Mouse (Mus musculus): ENCODE measurements around the gene Shoc2. TPM values are rescaled to one million over a fixed set of nuclear protein-coding genes. Genes with fewer than 3 reads are reported as not detected.

Shoc2 gene
- polyA plus RNA-seq, 1 experiment from 2014 or later: 58.8 TPM

DNA sequence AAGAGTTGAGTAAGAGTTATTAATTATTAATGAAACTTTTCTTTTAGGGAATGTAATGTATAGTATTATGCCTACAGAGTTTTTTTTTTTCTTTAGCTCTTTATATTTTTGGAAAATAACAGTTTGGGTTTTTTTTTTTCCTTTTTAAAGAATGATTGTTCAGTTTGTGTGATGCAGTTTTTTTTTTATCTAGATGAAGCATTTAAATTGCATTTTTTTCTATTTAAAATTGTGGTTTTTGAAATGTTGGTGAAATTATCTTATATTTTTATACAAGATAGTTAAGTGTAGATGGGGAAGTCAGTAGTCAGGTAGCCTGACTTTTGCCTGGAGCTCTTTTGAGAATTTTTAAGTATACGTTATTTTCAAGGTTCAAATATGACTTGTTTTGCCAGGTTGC is 17.4 kb upstream of the Shoc2 start:
- no peak overlapping the region for H3K9ac ChIP-seq (replicated peaks; ENCODE audit: low read depth, low read length)
- no peak overlapping the region for H3K4me2 ChIP-seq (ENCODE audit: low read length)
- H3K27me3 ChIP-seq (replicated peaks; ENCODE audit: control insufficient read depth, insufficient read depth, low read length): no peaks in the 10 kb centered on the region
- H3K9me3 ChIP-seq (ENCODE audit: control insufficient read depth, low read length): no peaks in the 10 kb centered on the region
- no peaks in the 10 kb centered on the region for H3K4me1 ChIP-seq (replicated peaks; ENCODE audit: control insufficient read depth, insufficient read depth, low read length)
- WGBS: 88% methylated on average over 1 of the region's 1 CpGs
- peaks cover 36% of the 10 kb centered on the region for H3K36me3 ChIP-seq (ENCODE audit: control insufficient read depth, insufficient read depth)
- H3K27ac ChIP-seq (ENCODE audit: low read length): no peak overlapping the region
- no peak overlapping the region for H3K4me3 ChIP-seq (replicated peaks; ENCODE audit: low read length)
- ATAC-seq: no peak

DNA sequence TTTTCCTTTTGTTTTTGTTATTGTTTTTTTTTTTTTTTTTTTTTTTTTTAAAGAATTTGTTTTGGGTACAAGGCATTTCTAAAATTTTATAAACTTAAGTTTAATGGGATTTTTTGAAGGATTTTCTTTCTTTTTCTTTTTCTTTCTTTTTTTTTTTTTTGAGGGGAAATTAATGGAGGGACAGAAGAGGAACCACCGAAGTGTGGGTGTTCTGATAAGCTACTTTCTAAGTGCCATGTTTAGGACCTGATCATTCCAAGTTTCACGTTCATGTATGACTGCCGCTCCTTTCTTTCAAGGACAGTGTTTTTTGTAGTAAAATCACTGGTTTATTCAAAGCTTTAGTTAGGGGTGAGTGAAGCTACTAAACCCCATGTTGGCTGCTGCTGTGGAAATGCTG is 14.9 kb upstream of the Shoc2 start:
- Histone ChIP-seq H3K27ac (ENCODE audit: low read length) (no peak overlapping the region), H3K4me3 (replicated peaks; ENCODE audit: low read length) (no peak overlapping the region), H3K4me2 (ENCODE audit: low read length) (no peak overlapping the region), H3K27me3 (replicated peaks; ENCODE audit: control insufficient read depth, insufficient read depth, low read length) (no peaks in the 10 kb centered on the region), H3K9ac (replicated peaks; ENCODE audit: low read depth, low read length) (no peak overlapping the region), H3K4me1 (replicated peaks; ENCODE audit: control insufficient read depth, insufficient read depth, low read length) (no peaks in the 10 kb centered on the region), H3K9me3 (ENCODE audit: control insufficient read depth, low read length) (no peaks in the 10 kb centered on the region), H3K36me3 (ENCODE audit: control insufficient read depth, insufficient read depth) (peaks cover 35% of the 10 kb centered on the region)
- no peak for ATAC-seq
- 88% methylated on average over 3 of the region's 3 CpGs for WGBS

DNA sequence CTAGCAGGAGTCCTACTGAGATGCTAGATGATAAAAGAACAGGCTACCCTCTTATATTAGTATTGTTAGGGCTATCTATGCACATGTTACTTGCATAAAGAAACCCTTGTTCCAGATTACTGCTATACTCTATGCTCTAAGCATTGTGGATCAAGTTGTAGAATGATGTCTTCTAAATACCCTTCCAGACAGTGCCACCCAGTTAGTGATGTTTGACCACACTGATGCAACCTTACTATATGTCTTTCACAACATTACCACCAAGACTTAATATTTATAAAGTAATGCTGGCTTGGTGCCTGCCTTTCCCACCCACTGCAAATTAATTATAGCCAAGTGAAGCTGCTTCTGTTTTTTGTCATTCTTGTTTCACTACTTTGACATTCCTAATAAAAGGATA is 11.1 kb upstream of the Shoc2 start:
- peaks cover 26% of the 10 kb centered on the region for H3K36me3 ChIP-seq (ENCODE audit: control insufficient read depth, insufficient read depth)
- H3K9ac ChIP-seq (replicated peaks; ENCODE audit: low read depth, low read length): no peak overlapping the region
- no peak for ATAC-seq
- no peak overlapping the region for H3K4me2 ChIP-seq (ENCODE audit: low read length)
- H3K4me1 ChIP-seq (replicated peaks; ENCODE audit: control insufficient read depth, insufficient read depth, low read length): no peaks in the 10 kb centered on the region
- no peak overlapping the region for H3K4me3 ChIP-seq (replicated peaks; ENCODE audit: low read length)
- no peaks in the 10 kb centered on the region for H3K27me3 ChIP-seq (replicated peaks; ENCODE audit: control insufficient read depth, insufficient read depth, low read length)
- no peak overlapping the region for H3K27ac ChIP-seq (ENCODE audit: low read length)
- H3K9me3 ChIP-seq (ENCODE audit: control insufficient read depth, low read length): no peaks in the 10 kb centered on the region

DNA sequence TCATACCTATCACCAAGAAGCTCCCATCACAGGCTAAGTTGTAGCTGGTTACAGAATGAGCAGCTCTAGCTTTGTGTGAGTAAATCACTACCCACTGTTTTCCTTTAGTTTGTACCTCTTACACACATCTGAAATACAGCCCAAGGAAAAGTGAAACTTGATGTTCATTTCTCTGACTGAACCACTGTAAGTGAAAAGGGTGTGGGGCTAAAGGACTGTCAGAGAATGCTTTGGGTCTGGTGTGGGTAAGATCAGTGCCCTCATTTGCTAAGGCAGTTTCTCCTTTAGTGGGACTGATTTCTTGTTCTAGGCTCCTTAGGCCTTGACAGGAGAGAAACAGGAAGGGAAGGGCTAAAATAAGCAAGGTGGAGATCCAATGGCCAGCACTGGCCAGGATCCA is 10.1 kb upstream of the Shoc2 start:
- no peaks in the 10 kb centered on the region for H3K4me1 ChIP-seq (replicated peaks; ENCODE audit: control insufficient read depth, insufficient read depth, low read length)
- H3K27ac ChIP-seq (ENCODE audit: low read length): no peak overlapping the region
- H3K27me3 ChIP-seq (replicated peaks; ENCODE audit: control insufficient read depth, insufficient read depth, low read length): no peaks in the 10 kb centered on the region
- no peak overlapping the region for H3K4me3 ChIP-seq (replicated peaks; ENCODE audit: low read length)
- no peak overlapping the region for H3K4me2 ChIP-seq (ENCODE audit: low read length)
- ATAC-seq: no peak
- no peak overlapping the region for H3K9ac ChIP-seq (replicated peaks; ENCODE audit: low read depth, low read length)
- peaks cover 28% of the 10 kb centered on the region for H3K36me3 ChIP-seq (ENCODE audit: control insufficient read depth, insufficient read depth)
- no peaks in the 10 kb centered on the region for H3K9me3 ChIP-seq (ENCODE audit: control insufficient read depth, low read length)

DNA sequence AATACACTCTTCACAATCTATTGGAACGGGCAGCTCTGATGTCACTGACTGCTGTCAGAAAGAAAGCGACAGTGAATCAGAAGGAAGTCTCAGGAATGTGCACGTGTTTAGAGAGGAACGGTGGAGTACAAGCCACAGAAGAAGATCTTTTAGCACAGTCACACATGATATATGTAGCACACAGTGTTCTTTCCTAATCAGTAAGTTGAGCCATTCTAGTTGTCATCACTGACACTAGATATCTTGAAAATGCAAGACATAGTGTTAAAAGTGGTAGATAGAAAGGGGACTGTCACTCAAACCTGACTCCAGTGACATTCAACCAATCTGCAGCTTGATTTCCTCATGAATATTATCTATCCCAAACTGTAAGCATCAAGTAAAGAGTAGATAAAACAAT is 4.6 kb upstream of the Shoc2 start:
- Histone ChIP-seq H3K36me3 (ENCODE audit: control insufficient read depth, insufficient read depth) (peaks cover 13% of the 10 kb centered on the region), H3K4me1 (replicated peaks; ENCODE audit: control insufficient read depth, insufficient read depth, low read length) (peaks cover 4% of the 10 kb centered on the region), H3K4me3 (replicated peaks; ENCODE audit: low read length) (no peak overlapping the region), H3K27me3 (replicated peaks; ENCODE audit: control insufficient read depth, insufficient read depth, low read length) (no peaks in the 10 kb centered on the region), H3K9me3 (ENCODE audit: control insufficient read depth, low read length) (no peaks in the 10 kb centered on the region), H3K27ac (ENCODE audit: low read length) (no peak overlapping the region), H3K9ac (replicated peaks; ENCODE audit: low read depth, low read length) (no peak overlapping the region), H3K4me2 (ENCODE audit: low read length) (no peak overlapping the region)
- 91% methylated on average over 4 of the region's 4 CpGs for WGBS
- no peak for ATAC-seq

DNA sequence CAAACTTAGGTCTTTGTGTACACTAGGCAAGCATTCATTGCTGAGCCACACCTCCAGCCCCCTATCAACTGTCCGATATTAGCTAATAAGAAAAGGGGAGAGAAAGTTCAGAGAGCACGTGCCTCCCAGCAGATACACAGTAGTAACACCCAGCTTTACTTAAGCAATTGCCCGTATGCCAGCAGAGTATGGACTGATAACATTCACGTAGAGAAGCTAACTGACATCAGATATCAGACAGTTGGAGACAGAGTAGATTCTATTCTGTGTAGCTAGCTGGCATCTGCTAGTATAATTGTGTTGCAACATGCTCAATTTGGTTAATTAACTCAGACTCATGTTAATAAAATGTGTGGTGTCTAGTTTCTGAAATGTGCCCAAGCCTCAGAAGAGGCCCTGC is 3.0 kb upstream of the Shoc2 start:
- Histone ChIP-seq H3K36me3 (ENCODE audit: control insufficient read depth, insufficient read depth) (peaks cover 13% of the 10 kb centered on the region), H3K4me1 (replicated peaks; ENCODE audit: control insufficient read depth, insufficient read depth, low read length) (peaks cover 7% of the 10 kb centered on the region), H3K27me3 (replicated peaks; ENCODE audit: control insufficient read depth, insufficient read depth, low read length) (no peaks in the 10 kb centered on the region), H3K4me2 (ENCODE audit: low read length) (no peak overlapping the region), H3K9me3 (ENCODE audit: control insufficient read depth, low read length) (no peaks in the 10 kb centered on the region), H3K4me3 (replicated peaks; ENCODE audit: low read length) (no peak overlapping the region), H3K27ac (ENCODE audit: low read length) (no peak overlapping the region), H3K9ac (replicated peaks; ENCODE audit: low read depth, low read length) (no peak overlapping the region)
- 76% methylated on average over 4 of the region's 4 CpGs for WGBS
- no peak for ATAC-seq

DNA sequence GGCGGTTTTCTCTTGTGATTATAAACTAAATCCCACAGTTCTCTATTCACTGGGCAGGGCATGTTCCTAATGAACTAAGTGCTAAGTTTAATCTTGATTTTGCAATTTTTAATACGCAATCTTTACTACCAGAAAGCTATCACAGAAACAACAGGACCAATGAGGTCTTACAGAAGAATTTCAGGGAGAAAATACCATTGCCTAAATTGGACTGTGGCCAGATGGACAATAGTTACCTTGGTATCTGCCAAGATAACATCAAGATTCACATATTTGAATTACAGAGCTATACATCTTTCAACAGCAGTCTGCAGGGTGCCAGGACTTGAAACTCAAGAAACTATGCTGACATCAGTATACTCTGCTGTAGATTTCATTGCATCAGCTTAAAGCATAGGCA is 1.8 kb upstream of the Shoc2 start:
- Histone ChIP-seq H3K4me1 (replicated peaks; ENCODE audit: control insufficient read depth, insufficient read depth, low read length) (peaks cover 9% of the 10 kb centered on the region), H3K36me3 (ENCODE audit: control insufficient read depth, insufficient read depth) (peaks cover 13% of the 10 kb centered on the region), H3K9ac (replicated peaks; ENCODE audit: low read depth, low read length) (0 out of 2 replicates have a peak overlapping the region, but pooled peaks have one; percentile 11), H3K4me2 (ENCODE audit: low read length) (0 out of 2 replicates have a peak overlapping the region, but pooled peaks have one; percentile 11), H3K27me3 (replicated peaks; ENCODE audit: control insufficient read depth, insufficient read depth, low read length) (no peaks in the 10 kb centered on the region), H3K4me3 (replicated peaks; ENCODE audit: low read length) (no peak overlapping the region), H3K9me3 (ENCODE audit: control insufficient read depth, low read length) (no peaks in the 10 kb centered on the region), H3K27ac (ENCODE audit: low read length) (no peak overlapping the region)
- whole genome bisulfite sequencing: 97% methylated on average over 2 of the region's 2 CpGs
- ATAC-seq: no peak

DNA sequence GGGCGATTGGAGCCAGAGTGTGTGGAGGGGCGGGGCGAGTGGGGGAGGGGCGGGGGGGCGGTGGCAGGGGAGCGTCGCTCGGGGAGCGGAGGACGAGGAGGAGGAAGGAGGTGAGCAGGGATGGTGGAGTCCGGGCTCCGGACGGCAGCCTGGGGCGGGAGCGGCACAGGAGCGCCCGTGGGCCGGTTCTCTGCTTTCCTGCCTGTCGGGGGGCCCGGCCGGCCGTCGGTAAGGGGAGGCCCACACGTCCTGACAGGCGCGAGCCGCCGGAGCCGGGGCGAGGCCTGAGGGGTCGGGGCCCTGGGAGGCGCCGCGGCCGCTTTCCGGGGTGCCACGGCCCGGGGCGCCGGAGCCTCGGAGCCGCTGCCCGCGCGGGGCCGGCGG is 672 bp downstream of the Shoc2 start:
- H3K9me3 ChIP-seq (ENCODE audit: control insufficient read depth, low read length): no peaks in the 10 kb centered on the region
- H3K9ac ChIP-seq (replicated peaks; ENCODE audit: low read depth, low read length): peak overlapping the region; percentile 83
- H3K4me3 ChIP-seq (replicated peaks; ENCODE audit: low read length): peak overlapping the region; percentile 97
- WGBS: 0% methylated on average over 19 of the region's 47 CpGs
- no peaks in the 10 kb centered on the region for H3K27me3 ChIP-seq (replicated peaks; ENCODE audit: control insufficient read depth, insufficient read depth, low read length)
- no peak overlapping the region for H3K4me2 ChIP-seq (ENCODE audit: low read length)
- H3K36me3 ChIP-seq (ENCODE audit: control insufficient read depth, insufficient read depth): no peaks in the 10 kb centered on the region
- ATAC-seq: no peak
- H3K27ac ChIP-seq (ENCODE audit: low read length): peak overlapping the region; percentile 94
- peaks cover 11% of the 10 kb centered on the region for H3K4me1 ChIP-seq (replicated peaks; ENCODE audit: control insufficient read depth, insufficient read depth, low read length)

DNA sequence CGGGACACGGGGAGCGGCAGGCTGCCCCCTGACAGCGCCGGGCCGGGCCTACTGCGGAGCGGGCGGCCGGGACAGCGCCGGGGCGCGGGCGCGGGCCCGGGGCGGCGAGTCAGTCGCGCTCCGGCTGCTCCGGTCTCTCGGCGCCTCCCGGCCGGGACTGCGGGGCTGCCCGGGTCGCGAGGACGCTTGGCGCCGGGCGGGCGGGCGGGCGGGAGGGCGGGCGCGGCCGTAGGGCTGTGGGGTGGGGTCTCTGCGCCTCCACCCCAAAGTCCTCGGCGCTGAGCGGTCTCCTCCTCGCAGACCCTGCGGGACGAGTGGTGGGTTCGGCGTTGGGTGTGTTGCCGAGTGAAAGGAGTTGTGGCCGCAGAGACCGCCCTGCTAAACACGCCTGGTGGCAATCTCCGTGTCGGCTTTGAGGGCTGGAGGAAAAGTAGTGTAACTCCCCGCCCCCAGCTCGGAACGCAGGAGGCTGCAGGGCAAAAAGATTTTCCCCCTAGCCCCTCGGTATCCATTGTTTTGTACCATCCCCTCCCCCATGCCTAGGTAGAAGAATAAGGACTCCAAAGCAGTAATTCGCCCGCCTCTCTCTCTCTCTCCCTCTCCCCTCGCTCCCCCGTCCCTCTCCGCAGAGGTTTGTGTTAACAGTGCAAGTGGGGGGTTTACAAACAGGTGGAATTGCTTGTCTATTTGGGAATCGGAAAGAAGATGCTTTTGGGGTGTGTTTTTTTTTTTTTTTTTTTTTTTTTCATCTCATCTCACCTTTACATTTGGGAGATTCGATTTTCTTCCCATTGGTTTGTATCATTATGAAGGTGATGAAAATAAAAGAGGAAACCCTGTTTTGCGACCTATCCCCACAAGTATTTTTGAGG is 1.3 kb downstream of the Shoc2 start:
- under 1% methylated on average over 41 of the region's 69 CpGs for WGBS
- Histone ChIP-seq H3K9ac (replicated peaks; ENCODE audit: low read depth, low read length) (peak overlapping the region; percentile 83), H3K27me3 (replicated peaks; ENCODE audit: control insufficient read depth, insufficient read depth, low read length) (no peaks in the 10 kb centered on the region), H3K36me3 (ENCODE audit: control insufficient read depth, insufficient read depth) (no peaks in the 10 kb centered on the region), H3K4me3 (replicated peaks; ENCODE audit: low read length) (peak overlapping the region; percentile 97), H3K9me3 (ENCODE audit: control insufficient read depth, low read length) (no peaks in the 10 kb centered on the region), H3K4me1 (replicated peaks; ENCODE audit: control insufficient read depth, insufficient read depth, low read length) (peaks cover 11% of the 10 kb centered on the region), H3K4me2 (ENCODE audit: low read length) (peak overlapping the region; percentile 82), H3K27ac (ENCODE audit: low read length) (peak overlapping the region; percentile 94)
- peak; percentile 2 for ATAC-seq

All from forebrain, embryonic 16.5 days (tissue).